ENCODE assay signal across 31 mouse cellular contexts in the genomic region with DNA sequence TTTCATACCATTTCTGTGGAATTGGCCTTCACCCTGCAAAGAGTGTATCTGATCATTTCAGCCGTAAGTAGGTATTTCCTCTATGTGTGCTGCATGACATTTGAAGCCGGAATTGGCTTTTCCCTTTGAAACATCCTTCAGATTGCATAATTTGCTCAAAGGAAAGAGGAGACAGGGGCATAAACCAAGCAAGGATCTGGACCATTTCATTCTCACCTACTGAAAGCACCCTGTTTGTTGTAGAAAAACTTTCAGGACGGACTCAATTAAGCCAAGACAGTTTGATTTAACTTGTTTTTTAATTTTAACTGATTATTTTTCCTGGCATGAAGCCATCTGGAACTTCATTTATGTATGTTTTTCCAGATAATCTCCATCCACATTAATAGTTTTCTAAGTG.
"Had no signal": no experiment of that assay in that cellular context is flagged by ENCODE, and none has a peak within 500 bp of the region (broad histone marks: within the 10 kb centered on the region; RNA-seq: fewer than 3 reads in every experiment).

No protein-coding gene starts in this region.

- DNase-seq: left cerebral cortex, postnatal 4 days; liver; liver, embryonic 13.5 days; liver, postnatal 0 days; lung, adult 18-20 months; lung, adult 2 months; lung, postnatal 10 days; lung, postnatal 36 days; lung, postnatal 4 days; midbrain, embryonic 14.5 days had no signal

- H3K4me2 ChIP-seq: limb, embryonic 12.5 days; limb, embryonic 13.5 days; limb, embryonic 15.5 days; liver, embryonic 11.5 days; liver, embryonic 12.5 days; liver, embryonic 13.5 days; liver, embryonic 15.5 days; lung, embryonic 15.5 days; midbrain, embryonic 11.5 days; midbrain, embryonic 12.5 days; midbrain, embryonic 13.5 days; midbrain, embryonic 15.5 days; neural tube, embryonic 12.5 days had no signal

- H3K4me1 ChIP-seq: limb, embryonic 10.5 days; limb, embryonic 12.5 days; limb, embryonic 13.5 days; limb, embryonic 15.5 days; liver, embryonic 12.5 days; liver, embryonic 13.5 days; liver, embryonic 15.5 days; megakaryocyte, embryonic 14.5 days; midbrain, embryonic 12.5 days; midbrain, embryonic 15.5 days had no signal

- H3K9me3 ChIP-seq: limb, embryonic 10.5 days; limb, embryonic 12.5 days; limb, embryonic 13.5 days; limb, embryonic 15.5 days; liver, embryonic 12.5 days; liver, embryonic 13.5 days; liver, embryonic 15.5 days; lung, embryonic 15.5 days; midbrain, embryonic 10.5 days; midbrain, embryonic 12.5 days; midbrain, embryonic 13.5 days; midbrain, embryonic 15.5 days; neural tube, embryonic 12.5 days had no signal

- H3K27ac ChIP-seq: left cerebral cortex, adult 2 months; limb, embryonic 10.5 days; limb, embryonic 12.5 days; limb, embryonic 13.5 days; limb, embryonic 15.5 days; liver, embryonic 12.5 days; liver, embryonic 13.5 days; liver, embryonic 14.5 days; liver, embryonic 15.5 days; lung, embryonic 15.5 days; macrophage; midbrain, embryonic 10.5 days; midbrain, embryonic 12.5 days; midbrain, embryonic 13.5 days; midbrain, embryonic 15.5 days; neural tube, embryonic 12.5 days had no signal

- H3K27me3 ChIP-seq: limb, embryonic 12.5 days; limb, embryonic 13.5 days; limb, embryonic 15.5 days; liver, embryonic 12.5 days; liver, embryonic 13.5 days; liver, embryonic 15.5 days; lung, embryonic 15.5 days; megakaryocyte, embryonic 14.5 days; midbrain, embryonic 12.5 days; midbrain, embryonic 13.5 days; midbrain, embryonic 15.5 days; neural tube, embryonic 12.5 days had no signal

- H3K9ac ChIP-seq: limb, embryonic 12.5 days; limb, embryonic 13.5 days; limb, embryonic 15.5 days; liver, embryonic 12.5 days; liver, embryonic 13.5 days; liver, embryonic 14.5 days; liver, embryonic 15.5 days; liver, postnatal 0 days; lung, embryonic 15.5 days; midbrain, embryonic 12.5 days; midbrain, embryonic 13.5 days; midbrain, embryonic 15.5 days; neural tube, embryonic 12.5 days had no signal

- H3K36me3 ChIP-seq: limb, embryonic 10.5 days; limb, embryonic 12.5 days; limb, embryonic 13.5 days; limb, embryonic 15.5 days; liver, embryonic 12.5 days; liver, embryonic 13.5 days; liver, embryonic 15.5 days; lung, embryonic 15.5 days; midbrain, embryonic 10.5 days; midbrain, embryonic 12.5 days; midbrain, embryonic 13.5 days; midbrain, embryonic 15.5 days; neural tube, embryonic 12.5 days had no signal

- ATAC-seq: liver, embryonic 12.5 days; liver, postnatal 0 days; lung, postnatal 0 days; midbrain, embryonic 15.5 days; midbrain, embryonic 16.5 days had no signal

- H3K4me3 ChIP-seq: left cerebral cortex, adult 2 months; limb, embryonic 10.5 days; limb, embryonic 12.5 days; limb, embryonic 13.5 days; limb, embryonic 15.5 days; liver, embryonic 12.5 days; liver, embryonic 13.5 days; liver, embryonic 15.5 days; lung, embryonic 15.5 days; megakaryocyte, embryonic 14.5 days; midbrain, embryonic 10.5 days; midbrain, embryonic 12.5 days; midbrain, embryonic 13.5 days; midbrain, embryonic 15.5 days; myocyte; neural tube, embryonic 12.5 days had no signal
